12 mouse cellular contexts compared by ENCODE assay signal in the genomic region with DNA sequence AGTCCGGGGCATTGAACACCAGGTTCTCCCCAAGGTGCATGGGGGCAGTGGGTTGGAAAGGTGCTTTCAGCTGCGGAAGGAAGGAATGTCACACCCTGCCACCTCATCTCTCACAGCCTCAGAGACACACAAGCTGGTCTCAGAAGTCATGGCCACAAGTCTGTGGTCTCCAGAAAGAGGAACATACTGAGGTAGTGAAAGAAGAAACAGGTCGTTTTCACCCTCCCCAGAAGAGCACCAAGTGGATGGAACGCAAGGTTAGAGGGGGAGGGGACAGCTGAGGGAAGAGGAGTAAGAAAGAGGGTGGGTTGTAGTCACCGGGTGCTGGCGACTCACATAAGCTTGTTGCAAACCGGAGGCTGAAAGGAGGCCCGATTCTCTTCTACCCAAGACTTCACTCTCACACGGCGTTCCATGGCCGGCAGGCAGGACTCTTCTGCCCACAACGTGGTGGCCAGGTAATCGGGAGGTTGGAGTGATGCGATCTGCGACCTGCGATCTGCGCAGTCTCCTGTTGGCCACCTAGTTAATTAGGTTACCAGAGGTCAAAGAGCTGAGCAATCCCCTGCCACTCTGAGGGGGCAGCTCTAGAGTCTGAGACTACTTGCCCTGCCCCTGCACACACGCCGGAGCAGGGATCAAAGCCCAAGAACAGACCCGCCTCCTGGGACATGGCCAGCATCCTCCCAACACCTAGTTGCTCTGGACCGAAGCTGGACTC. TPM values are rescaled to one million over a fixed set of nuclear protein-coding genes. Genes with fewer than 3 reads are reported as not detected.
DNase-seq lines count a peak whose midpoint lies in the region; ATAC-seq lines count a peak whose summit lies in the region.
"Had no signal": no experiment of that assay in that cellular context is flagged by ENCODE, and none has a peak within 500 bp of the region (broad histone marks: within the 10 kb centered on the region; RNA-seq: fewer than 3 reads in every experiment).

No protein-coding gene starts in this region.

- 82% methylated on average over 21 of the region's 21 CpGs for WGBS in hindbrain, embryonic 12.5 days

- no peak overlapping the region for H3K27ac ChIP-seq in hindbrain, embryonic 12.5 days
- H3K27ac ChIP-seq: embryonic facial prominence, embryonic 13.5 days; limb, embryonic 15.5 days had no signal

- peak; percentile 70 for ATAC-seq in megakaryocyte, adult 5-6 weeks (ENCODE audit: poor library complexity, severe bottlenecking)
- no peak for ATAC-seq in hindbrain, embryonic 12.5 days (ENCODE audit: low FRiP score)

- no peaks in the 10 kb centered on the region for H3K36me3 ChIP-seq in hindbrain, embryonic 12.5 days
- H3K36me3 ChIP-seq: embryonic facial prominence, embryonic 13.5 days; limb, embryonic 15.5 days had no signal

- H3K9me3 ChIP-seq in hindbrain, embryonic 12.5 days (replicated peaks), result no peaks in the 10 kb centered on the region
- H3K9me3 ChIP-seq: embryonic facial prominence, embryonic 13.5 days; limb, embryonic 15.5 days had no signal

- H3K27me3 ChIP-seq in hindbrain, embryonic 12.5 days, result no peaks in the 10 kb centered on the region
- H3K27me3 ChIP-seq: limb, embryonic 15.5 days had no signal

- peaks cover 16% of the 10 kb centered on the region for H3K4me1 ChIP-seq in hindbrain, embryonic 12.5 days

- peak; percentile 30 for DNase-seq in thymus, postnatal 4 days
- DNase-seq in thymus, adult 18-20 months, result no peak
- peak; percentile 92 to 93 for DNase-seq in kidney, adult 8-10 months
- peak; percentile 84 for DNase-seq in yolk sac, embryonic 10.5 days (ENCODE audit: low spot score)
- DNase-seq in layer of hippocampus, postnatal 25 days (ENCODE audit: extremely low spot score in 1 of 2, low spot score in 1 of 2), result no peak
- no peak for DNase-seq in adrenal gland, adult 8-10 months
- DNase-seq: heart, postnatal 14 days; right cerebral cortex, postnatal 25 days had no signal

- no peak overlapping the region for H3K4me2 ChIP-seq in hindbrain, embryonic 12.5 days (replicated peaks)
- H3K4me2 ChIP-seq: embryonic facial prominence, embryonic 13.5 days; limb, embryonic 15.5 days had no signal

- H3K9ac ChIP-seq in hindbrain, embryonic 12.5 days, result no peak overlapping the region
- H3K9ac ChIP-seq: embryonic facial prominence, embryonic 13.5 days; limb, embryonic 15.5 days had no signal

- no peak overlapping the region for H3K4me3 ChIP-seq in hindbrain, embryonic 12.5 days
- H3K4me3 ChIP-seq: embryonic facial prominence, embryonic 13.5 days; limb, embryonic 15.5 days had no signal

RNA-seq across cellular contexts. Expression of a gene that starts 1.3 kb away (rescaled TPM):
- total RNA-seq in megakaryocyte, adult 5-6 weeks (2015), result 62.7 and 66.8 TPM in 2 replicates
- total RNA-seq in megakaryocyte, adult 5-6 weeks (2017), result 52.6 and 53.5 TPM in 2 replicates
- total RNA-seq in layer of hippocampus, postnatal 25 days (2021), result not detected
- total RNA-seq in adrenal gland, adult 8-10 months (2022), result 1 to 10 TPM in 1 of 4 experiments, under 1 TPM in 3; 0.64 to 1.0 (median 0.83) TPM
- 0.30 TPM in 1 of 2 replicates, not detected in the other for polyA plus RNA-seq in hindbrain, embryonic 12.5 days (2016; fragmentation: Nextera tagmentation; extraction: Ambion mirVana)
- total RNA-seq: heart, postnatal 14 days had no signal

Comparison
In these comparisons a context has a peak if more than half of its experiments do, and no peak if none do; other contexts are left out.
1. DNase-seq: peak in thymus, postnatal 4 days (single experiment), kidney, adult 8-10 months (2 of 2) and yolk sac, embryonic 10.5 days (single experiment); none in thymus, adult 18-20 months (0 of 2), layer of hippocampus, postnatal 25 days (0 of 2) and adrenal gland, adult 8-10 months (single experiment).
2. RNA of a gene that starts 1.3 kb away (total RNA-seq): 52.6 to 66.8 TPM in megakaryocyte, adult 5-6 weeks; 0.64 to 1.0 TPM in adrenal gland, adult 8-10 months and not detected in layer of hippocampus, postnatal 25 days; every median in the first group is over 10 times any median in the second.